Mouse (Mus musculus): ENCODE results near the gene Lrch1. TPM values are rescaled to one million over a fixed set of nuclear protein-coding genes. Genes with fewer than 3 reads are reported as not detected.

Gene Lrch1
- polyA plus RNA-seq, 1 experiment = 64.7 TPM

- no peak for TF ChIP-seq CTCF (IDR thresholded peaks at IDR 0.05; ENCODE audit: insufficient read depth, low read depth, low read length)
- TF ChIP-seq POLR2A (IDR thresholded peaks at IDR 0.05; ENCODE audit: insufficient read depth, low read depth, low read length) = no peak
- Histone ChIP-seq H3K27ac (ENCODE audit: insufficient read depth, low read depth, low read length) (no peak overlapping the region), H3K4me3 (ENCODE audit: insufficient read depth, low read depth, low read length) (no peak overlapping the region), H3K4me1 (ENCODE audit: control insufficient read depth, insufficient read depth, low read length) (peaks cover 9% of the 10 kb centered on the region)
- 83% methylated on average over 2 of the region's 2 CpGs for WGBS
Measured at GRCm38 (mm10) chr14:74929739-74930138, 17.9 kb downstream of the Lrch1 start.

GRCm38 (mm10) chr14:74928809-74929432 lies 18.8 kb downstream of the Lrch1 start:
- WGBS = 90% methylated on average over 8 of the region's 8 CpGs
- no peak for TF ChIP-seq POLR2A (IDR thresholded peaks at IDR 0.05; ENCODE audit: insufficient read depth, low read depth, low read length)
- no peak for TF ChIP-seq CTCF (IDR thresholded peaks at IDR 0.05; ENCODE audit: insufficient read depth, low read depth, low read length)
- H3K27ac ChIP-seq (ENCODE audit: insufficient read depth, low read depth, low read length) = no peak overlapping the region
- peaks cover 11% of the 10 kb centered on the region for H3K4me1 ChIP-seq (ENCODE audit: control insufficient read depth, insufficient read depth, low read length)
- H3K4me3 ChIP-seq (ENCODE audit: insufficient read depth, low read depth, low read length) = no peak overlapping the region

DNA sequence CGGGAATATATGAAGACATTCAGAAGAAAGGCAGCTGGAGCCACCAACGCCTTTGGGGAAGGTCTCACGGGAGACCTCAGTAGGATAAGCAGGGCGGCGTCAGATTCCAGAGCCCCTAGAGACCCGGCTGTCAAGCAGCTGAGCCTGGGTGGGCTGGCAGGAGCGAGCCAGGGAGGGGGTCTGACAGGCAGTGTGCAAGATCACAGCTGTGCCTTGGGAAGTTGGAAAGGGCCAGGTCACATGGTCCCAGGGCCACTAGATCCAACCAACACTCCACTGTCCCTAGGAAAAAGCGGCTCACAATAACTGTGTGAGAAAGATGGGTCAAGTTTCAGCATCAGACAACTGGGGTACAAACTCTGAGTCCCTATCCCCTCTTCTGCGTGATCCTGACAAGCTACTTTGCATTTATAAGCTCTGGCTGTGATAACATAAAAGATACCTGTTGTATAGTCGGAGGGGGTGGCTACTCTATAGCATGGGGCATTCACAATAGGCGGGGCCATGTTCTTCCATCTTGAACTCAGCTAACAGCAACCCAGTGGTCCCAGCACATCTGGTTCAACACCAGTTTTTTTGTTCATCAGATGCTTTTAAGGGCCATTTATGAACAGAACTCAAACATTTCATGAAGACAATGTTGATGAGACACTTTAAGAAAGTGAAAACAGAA lies 20.6 kb downstream of the Lrch1 start:
- H3K27ac ChIP-seq (ENCODE audit: insufficient read depth, low read depth, low read length) = no peak overlapping the region
- 70% methylated on average over 11 of the region's 11 CpGs for WGBS
- H3K4me3 ChIP-seq (ENCODE audit: insufficient read depth, low read depth, low read length) = no peak overlapping the region
- TF ChIP-seq CTCF (IDR thresholded peaks at IDR 0.05; ENCODE audit: insufficient read depth, low read depth, low read length) = no peak
- no peak for TF ChIP-seq POLR2A (IDR thresholded peaks at IDR 0.05; ENCODE audit: insufficient read depth, low read depth, low read length)
- H3K4me1 ChIP-seq (ENCODE audit: control insufficient read depth, insufficient read depth, low read length) = peaks cover 13% of the 10 kb centered on the region

DNA sequence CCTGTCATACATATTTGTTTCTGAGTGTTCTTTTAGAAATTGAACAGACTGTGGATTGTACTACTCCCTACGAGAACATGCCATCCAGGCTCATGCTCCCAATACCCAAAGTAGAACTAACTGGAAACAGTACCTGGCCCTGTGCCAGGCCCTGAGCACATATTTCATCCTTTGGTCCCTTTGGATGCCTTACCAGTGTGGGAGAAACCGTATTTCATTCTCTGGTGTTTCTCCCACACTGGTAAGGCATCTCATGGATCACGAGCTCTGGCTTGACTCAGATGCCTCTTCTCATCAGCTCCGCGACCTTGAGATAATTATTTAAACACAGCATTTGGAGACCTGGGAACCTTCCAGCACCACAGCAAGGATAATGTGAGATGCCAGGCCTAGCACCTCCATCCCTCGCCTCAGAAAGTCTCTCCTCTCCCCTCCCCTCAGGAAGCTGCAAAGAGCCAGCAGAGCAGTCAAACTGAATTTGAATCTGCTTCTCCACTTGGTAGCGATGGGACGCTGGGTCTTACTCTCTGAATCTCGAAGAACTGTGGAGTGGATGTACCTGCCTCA lies 21.6 kb downstream of the Lrch1 start:
- WGBS = 55% methylated on average over 9 of the region's 9 CpGs
- Histone ChIP-seq H3K4me1 (ENCODE audit: control insufficient read depth, insufficient read depth, low read length) (peaks cover 15% of the 10 kb centered on the region), H3K27ac (ENCODE audit: insufficient read depth, low read depth, low read length) (no peak overlapping the region), H3K4me3 (ENCODE audit: insufficient read depth, low read depth, low read length) (no peak overlapping the region)
- TF ChIP-seq POLR2A (IDR thresholded peaks at IDR 0.05; ENCODE audit: insufficient read depth, low read depth, low read length) (no peak), CTCF (IDR thresholded peaks at IDR 0.05; ENCODE audit: insufficient read depth, low read depth, low read length) (no peak)

DNA sequence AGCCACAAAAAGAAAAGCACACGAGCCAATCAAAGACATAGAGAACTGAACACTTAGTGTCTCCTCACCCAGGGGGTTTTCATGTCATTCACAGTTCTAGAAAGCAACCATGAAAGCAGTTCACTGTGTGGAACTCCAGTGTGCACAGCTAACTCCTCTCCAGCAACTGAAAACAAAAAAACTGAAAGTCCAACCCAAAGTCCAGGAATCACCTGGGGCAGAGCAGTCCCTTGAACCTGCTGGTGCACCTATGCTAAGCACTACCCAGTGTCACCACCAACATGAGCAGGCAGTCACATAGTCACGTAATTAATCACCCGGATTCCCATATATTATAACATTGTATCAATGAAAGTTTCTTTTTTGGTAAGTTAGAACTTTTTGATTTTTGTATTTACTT lies 23.2 kb downstream of the Lrch1 start:
- no peak for TF ChIP-seq POLR2A (IDR thresholded peaks at IDR 0.05; ENCODE audit: insufficient read depth, low read depth, low read length)
- no peak overlapping the region for H3K27ac ChIP-seq (ENCODE audit: insufficient read depth, low read depth, low read length)
- H3K4me1 ChIP-seq (ENCODE audit: control insufficient read depth, insufficient read depth, low read length) = peaks cover 15% of the 10 kb centered on the region
- H3K4me3 ChIP-seq (ENCODE audit: insufficient read depth, low read depth, low read length) = no peak overlapping the region
- WGBS = 81% methylated on average over 3 of the region's 3 CpGs

DNA sequence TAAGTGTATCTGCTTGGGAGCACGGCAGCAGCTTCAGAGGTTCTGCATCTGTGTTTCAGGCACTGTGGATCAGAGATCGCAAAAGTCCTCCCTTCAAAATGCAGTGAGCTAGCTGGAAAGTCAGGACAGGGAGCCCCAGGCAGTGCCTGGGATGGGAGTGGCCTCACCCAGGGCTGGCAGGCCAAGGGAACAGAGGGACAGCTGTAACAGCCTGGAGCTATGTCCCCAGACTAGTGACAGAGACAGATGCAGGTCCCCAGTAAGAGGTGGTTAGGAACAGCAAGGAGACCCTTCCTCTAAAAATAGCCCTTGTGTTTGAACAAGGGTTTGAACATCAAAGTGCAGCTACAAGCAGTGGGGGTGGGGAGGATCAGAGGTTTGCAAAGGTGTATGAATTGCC lies 23.6 kb downstream of the Lrch1 start:
- H3K4me1 ChIP-seq (ENCODE audit: control insufficient read depth, insufficient read depth, low read length) = peaks cover 15% of the 10 kb centered on the region
- no peak for TF ChIP-seq CTCF (IDR thresholded peaks at IDR 0.05; ENCODE audit: insufficient read depth, low read depth, low read length)
- no peak for TF ChIP-seq POLR2A (IDR thresholded peaks at IDR 0.05; ENCODE audit: insufficient read depth, low read depth, low read length)
- no peak overlapping the region for H3K27ac ChIP-seq (ENCODE audit: insufficient read depth, low read depth, low read length)
- no peak overlapping the region for H3K4me3 ChIP-seq (ENCODE audit: insufficient read depth, low read depth, low read length)
- WGBS = 89% methylated on average over 2 of the region's 2 CpGs

DNA sequence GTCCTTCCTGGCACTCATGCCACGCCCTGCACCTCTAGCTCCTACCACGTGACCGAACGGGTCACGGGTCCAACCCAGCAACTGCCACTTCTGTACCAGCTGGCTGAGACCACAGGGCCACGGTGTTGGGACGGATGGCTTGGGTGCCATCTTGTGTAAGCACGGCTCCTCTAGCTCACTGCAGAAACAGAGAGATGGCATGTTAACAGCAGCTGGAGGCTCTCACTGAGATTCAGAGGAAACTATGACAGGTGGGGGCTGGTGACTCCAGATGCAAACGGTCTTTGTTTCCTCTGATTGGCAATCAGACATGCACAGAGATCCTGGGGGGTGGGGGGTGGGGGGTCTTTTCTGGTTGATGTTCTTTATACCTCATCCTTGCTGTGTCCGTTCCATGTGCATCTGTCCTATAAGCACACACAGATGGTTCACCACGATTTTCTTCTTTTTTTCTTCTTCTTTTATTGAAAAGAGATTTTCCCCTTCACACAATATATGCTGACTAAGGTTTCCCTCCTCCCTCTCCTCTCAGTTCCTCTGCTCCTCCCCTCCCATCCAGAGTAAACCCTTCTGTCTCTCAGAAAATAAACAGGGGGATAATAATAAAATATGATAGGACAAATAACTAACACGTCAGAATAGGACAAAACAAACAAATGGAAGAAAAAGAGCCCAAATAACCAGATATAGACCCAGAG lies 25.5 kb downstream of the Lrch1 start:
- no peak overlapping the region for H3K4me3 ChIP-seq (ENCODE audit: insufficient read depth, low read depth, low read length)
- WGBS = 82% methylated on average over 12 of the region's 12 CpGs
- H3K4me1 ChIP-seq (ENCODE audit: control insufficient read depth, insufficient read depth, low read length) = peaks cover 14% of the 10 kb centered on the region
- H3K27ac ChIP-seq (ENCODE audit: insufficient read depth, low read depth, low read length) = no peak overlapping the region
- TF ChIP-seq CTCF (IDR thresholded peaks at IDR 0.05; ENCODE audit: insufficient read depth, low read depth, low read length) = no peak
- TF ChIP-seq POLR2A (IDR thresholded peaks at IDR 0.05; ENCODE audit: insufficient read depth, low read depth, low read length) = no peak

DNA sequence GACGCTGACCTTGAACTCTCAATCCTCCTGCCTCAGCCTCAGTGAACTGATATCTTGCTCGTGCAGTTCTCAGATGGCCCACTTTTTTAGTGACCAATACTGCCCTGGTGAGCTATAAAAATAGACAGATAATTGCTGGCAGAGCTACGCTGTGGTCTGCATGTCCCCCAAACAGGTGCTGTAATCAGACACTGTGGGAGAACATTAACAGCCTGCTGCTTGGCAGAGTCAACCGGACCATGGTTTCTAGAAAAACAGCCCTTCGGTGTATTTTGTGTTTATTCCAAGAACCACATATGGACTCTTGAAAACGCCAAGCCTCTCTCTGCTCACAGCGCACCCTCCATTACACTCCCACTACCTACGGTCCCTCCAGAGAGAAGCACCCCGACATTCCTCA lies 26.2 kb downstream of the Lrch1 start:
- no peak for TF ChIP-seq CTCF (IDR thresholded peaks at IDR 0.05; ENCODE audit: insufficient read depth, low read depth, low read length)
- no peak for TF ChIP-seq POLR2A (IDR thresholded peaks at IDR 0.05; ENCODE audit: insufficient read depth, low read depth, low read length)
- no peak overlapping the region for H3K4me3 ChIP-seq (ENCODE audit: insufficient read depth, low read depth, low read length)
- WGBS = 87% methylated on average over 9 of the region's 9 CpGs
- no peak overlapping the region for H3K27ac ChIP-seq (ENCODE audit: insufficient read depth, low read depth, low read length)
- H3K4me1 ChIP-seq (ENCODE audit: control insufficient read depth, insufficient read depth, low read length) = peaks cover 9% of the 10 kb centered on the region

GRCm38 (mm10) chr14:74919132-74919531 lies 28.5 kb downstream of the Lrch1 start:
- TF ChIP-seq CTCF (IDR thresholded peaks at IDR 0.05; ENCODE audit: insufficient read depth, low read depth, low read length) = no peak
- TF ChIP-seq POLR2A (IDR thresholded peaks at IDR 0.05; ENCODE audit: insufficient read depth, low read depth, low read length) = no peak
- H3K4me1 ChIP-seq (ENCODE audit: control insufficient read depth, insufficient read depth, low read length) = peaks cover 14% of the 10 kb centered on the region
- no peak overlapping the region for H3K4me3 ChIP-seq (ENCODE audit: insufficient read depth, low read depth, low read length)
- 86% methylated on average over 7 of the region's 7 CpGs for WGBS
- H3K27ac ChIP-seq (ENCODE audit: insufficient read depth, low read depth, low read length) = no peak overlapping the region
